Mouse (Mus musculus): ENCODE results near the gene Ankrd22. TPM values are rescaled to one million over a fixed set of nuclear protein-coding genes. Genes with fewer than 3 reads are reported as not detected.
"Not testable (repeated sequence)": the region's sequence is repeated elsewhere in the genome, so short reads cannot be mapped to it uniquely, and the experiment has no call there.

Ankrd22 gene
- polyA plus RNA-seq (2015; fragmentation: Nextera tagmentation; extraction: Ambion mirVana) = 9.8 and 11.1 TPM in 2 replicates

- ATAC-seq (ENCODE audit: insufficient number of reproducible peaks, low FRiP score, low TSS enrichment, low read depth) = no peak
- H3K9me3 ChIP-seq = no peaks in the 10 kb centered on the region
- WGBS = 50% methylated on average over 5 of the region's 5 CpGs
- no peak within 1 kb of the TSS for H3K27ac ChIP-seq
- no peaks in the 10 kb centered on the region for H3K27me3 ChIP-seq
- H3K9ac ChIP-seq = no peak within 1 kb of the TSS
- H3K36me3 ChIP-seq = no peaks in the 10 kb centered on the region
- H3K4me1 ChIP-seq = no peaks in the 10 kb centered on the region
- no peak within 1 kb of the TSS for H3K4me2 ChIP-seq
- H3K4me3 ChIP-seq = no peak within 1 kb of the TSS
These were observed at the start of gene Ankrd22 for GRCm38 (mm10) chr19:34165891-34166290. Ankrd22 (minus strand) TSS chr19:34166053.

DNA sequence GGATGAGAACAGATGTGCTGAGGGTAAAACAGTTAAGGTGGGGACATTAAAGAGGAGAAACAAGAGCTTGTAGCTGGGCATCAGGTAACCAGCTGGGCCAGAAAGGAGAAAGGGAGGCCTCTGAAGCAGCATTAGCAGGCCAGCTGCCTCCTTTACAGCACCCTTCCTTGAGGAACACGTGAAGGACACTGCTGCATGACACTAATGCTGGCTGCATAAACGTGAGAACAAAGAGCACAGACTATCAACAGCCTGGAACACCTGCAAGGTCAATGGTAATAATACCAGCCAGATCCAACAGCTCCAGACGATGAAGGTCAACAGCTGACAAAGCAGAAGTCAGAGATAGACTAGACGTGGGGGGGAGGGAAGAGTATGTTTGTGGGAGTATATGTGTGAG lies 48.3 kb upstream of the Ankrd22 start:
- Histone ChIP-seq H3K4me2 (no peak overlapping the region), H3K27me3 (no peaks in the 10 kb centered on the region), H3K36me3 (no peaks in the 10 kb centered on the region), H3K9me3 (no peaks in the 10 kb centered on the region), H3K4me3 (no peak overlapping the region), H3K4me1 (0 out of 2 replicates have a peak, but pooled peaks cover 2% of the 10 kb centered on the region), H3K27ac (no peak overlapping the region), H3K9ac (no peak overlapping the region)
- ATAC-seq (ENCODE audit: insufficient number of reproducible peaks, low FRiP score, low TSS enrichment, low read depth) = no peak
- WGBS = 54% methylated on average over 4 of the region's 4 CpGs

- Histone ChIP-seq H3K36me3 (no peaks in the 10 kb centered on the region), H3K9me3 (no peaks in the 10 kb centered on the region), H3K4me3 (no peak overlapping the region), H3K27me3 (no peaks in the 10 kb centered on the region), H3K4me1 (0 out of 2 replicates have a peak, but pooled peaks cover 2% of the 10 kb centered on the region), H3K4me2 (no peak overlapping the region), H3K9ac (no peak overlapping the region), H3K27ac (no peak overlapping the region)
- ATAC-seq (ENCODE audit: insufficient number of reproducible peaks, low FRiP score, low TSS enrichment, low read depth) = no peak
These were observed 47.4 kb upstream of the Ankrd22 start for GRCm38 (mm10) chr19:34213251-34213645.

DNA sequence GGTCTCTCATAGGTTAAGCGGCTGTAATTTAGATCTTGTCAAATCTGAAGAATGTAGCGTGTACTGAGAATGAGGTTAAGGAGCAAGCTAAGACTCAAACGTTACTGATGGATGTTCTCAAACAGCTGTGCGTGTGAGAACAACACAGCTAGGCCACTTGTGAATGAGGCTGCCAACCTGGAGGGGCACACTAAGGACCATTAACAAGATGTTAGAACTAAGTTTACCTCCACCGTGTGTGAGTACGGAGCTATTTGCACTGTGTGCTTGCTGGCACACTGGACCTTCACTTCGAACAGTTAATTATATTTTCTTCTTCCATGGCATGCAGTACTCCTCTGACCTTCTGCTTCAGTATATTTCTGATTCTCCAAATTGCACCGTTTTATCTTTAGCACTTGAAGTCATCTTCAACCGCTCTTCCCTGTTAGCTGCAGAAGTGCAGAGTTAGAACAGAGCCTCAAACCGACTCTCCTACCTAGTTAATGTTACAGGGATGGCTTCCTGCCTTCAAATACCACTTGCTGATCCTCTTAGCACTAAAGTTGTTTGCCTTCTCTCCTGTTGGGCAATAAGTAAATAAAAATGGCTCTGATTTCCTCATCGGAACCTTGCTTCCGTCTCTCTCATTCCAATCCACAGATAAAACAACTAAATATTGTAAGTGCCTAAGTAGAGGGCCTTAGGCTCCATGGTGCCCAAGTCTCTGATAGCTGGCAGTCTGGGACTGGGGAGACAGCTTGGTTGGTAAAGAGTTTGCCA lies 46.8 kb upstream of the Ankrd22 start:
- H3K4me2 ChIP-seq = no peak overlapping the region

GRCm38 (mm10) chr19:34210841-34211240 lies 45.0 kb upstream of the Ankrd22 start:
- no peak for ATAC-seq (ENCODE audit: insufficient number of reproducible peaks, low FRiP score, low TSS enrichment, low read depth)
- H3K4me3 ChIP-seq = no peak overlapping the region
- no peak overlapping the region for H3K9ac ChIP-seq
- H3K36me3 ChIP-seq = no peaks in the 10 kb centered on the region
- H3K4me1 ChIP-seq = no peaks in the 10 kb centered on the region
- H3K27me3 ChIP-seq = no peaks in the 10 kb centered on the region
- WGBS = 60% methylated on average over 2 of the region's 2 CpGs
- H3K9me3 ChIP-seq = no peaks in the 10 kb centered on the region
- no peak overlapping the region for H3K4me2 ChIP-seq
- H3K27ac ChIP-seq = no peak overlapping the region

More for the DNA sequence above, 46.8 kb upstream of the Ankrd22 start:
- 0 out of 2 replicates have a peak, but pooled peaks cover 2% of the 10 kb centered on the region for H3K4me1 ChIP-seq
- H3K27ac ChIP-seq = no peak overlapping the region
- H3K9me3 ChIP-seq = no peaks in the 10 kb centered on the region
- no peak overlapping the region for H3K9ac ChIP-seq
- 85% methylated on average over 12 of the region's 12 CpGs for WGBS
- H3K36me3 ChIP-seq = no peaks in the 10 kb centered on the region
- no peak overlapping the region for H3K4me3 ChIP-seq
- no peaks in the 10 kb centered on the region for H3K27me3 ChIP-seq
- no peak for ATAC-seq (ENCODE audit: insufficient number of reproducible peaks, low FRiP score, low TSS enrichment, low read depth)

DNA sequence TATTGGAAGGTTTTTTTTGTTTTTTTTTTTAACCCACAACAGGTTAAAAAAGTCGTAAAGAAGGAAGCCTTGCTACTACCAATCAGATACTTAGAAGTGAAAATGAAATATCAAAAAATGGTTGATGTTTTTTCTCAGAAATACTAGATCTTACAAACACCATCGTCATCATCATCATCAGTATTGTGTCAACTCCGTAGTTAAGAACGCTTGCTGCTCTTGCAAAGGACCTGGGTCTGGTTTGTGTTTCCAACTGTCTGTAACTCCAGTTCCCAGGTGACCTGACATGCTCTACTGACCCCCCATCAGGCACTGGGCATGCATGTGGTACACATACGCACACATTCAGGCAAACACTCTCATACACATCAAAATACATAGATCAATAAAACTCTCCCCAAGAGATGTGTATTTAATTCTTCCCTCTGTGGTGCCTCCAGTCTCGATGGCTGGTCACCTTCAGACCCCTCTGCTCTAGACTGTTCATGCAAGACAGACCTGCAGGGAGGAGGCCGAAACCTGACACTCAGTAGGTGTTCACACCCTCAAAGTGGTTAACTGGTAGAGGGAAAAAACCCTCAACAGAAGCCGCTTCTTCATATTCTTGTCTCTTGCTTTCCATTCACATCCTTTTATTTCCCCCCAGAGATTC lies 44.2 kb upstream of the Ankrd22 start:
- Histone ChIP-seq H3K9me3 (no peaks in the 10 kb centered on the region), H3K4me3 (no peak overlapping the region), H3K27ac (no peak overlapping the region), H3K9ac (no peak overlapping the region), H3K4me1 (no peaks in the 10 kb centered on the region), H3K4me2 (no peak overlapping the region), H3K36me3 (no peaks in the 10 kb centered on the region), H3K27me3 (no peaks in the 10 kb centered on the region)
- WGBS = 73% methylated on average over 8 of the region's 8 CpGs
- no peak for ATAC-seq (ENCODE audit: insufficient number of reproducible peaks, low FRiP score, low TSS enrichment, low read depth)

GRCm38 (mm10) chr19:34209031-34209430 lies 43.2 kb upstream of the Ankrd22 start:
- Histone ChIP-seq H3K4me1 (no peaks in the 10 kb centered on the region), H3K27ac (no peak overlapping the region), H3K4me3 (no peak overlapping the region), H3K27me3 (no peaks in the 10 kb centered on the region), H3K36me3 (no peaks in the 10 kb centered on the region), H3K4me2 (no peak overlapping the region), H3K9me3 (no peaks in the 10 kb centered on the region), H3K9ac (no peak overlapping the region)
- ATAC-seq (ENCODE audit: insufficient number of reproducible peaks, low FRiP score, low TSS enrichment, low read depth) = no peak
- WGBS = 77% methylated on average over 3 of the region's 3 CpGs

DNA sequence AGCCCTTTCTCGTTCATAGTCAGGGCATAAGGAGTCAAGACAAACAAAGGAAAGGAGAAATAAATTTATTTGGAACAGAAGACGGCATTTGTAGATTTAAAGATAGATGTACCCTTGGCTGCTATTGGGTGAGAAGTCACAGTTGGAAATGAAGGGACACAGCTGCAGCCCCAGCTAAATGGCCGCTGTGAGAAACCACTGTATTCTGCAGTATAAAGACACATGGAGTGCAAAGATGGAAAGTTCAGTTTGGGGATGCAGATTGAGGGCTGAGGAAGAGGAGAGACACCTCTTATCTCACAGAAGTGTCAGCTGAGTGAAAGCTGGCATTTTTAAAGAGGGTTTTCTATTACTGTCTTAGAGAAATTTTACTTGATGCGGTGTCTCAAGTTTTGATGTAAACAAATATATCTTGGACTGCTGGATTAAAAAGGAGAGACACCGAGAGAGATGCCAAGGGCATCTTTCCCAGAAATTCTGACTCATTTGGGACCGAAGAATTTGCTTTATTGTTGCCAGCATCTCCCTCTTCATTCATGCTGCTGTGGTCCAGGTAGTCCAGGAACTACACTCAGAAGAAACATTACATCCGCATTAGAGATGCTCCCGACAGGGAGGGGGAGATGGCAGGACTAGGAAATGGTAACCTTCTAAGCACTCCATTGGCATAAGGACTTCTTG lies 41.0 kb upstream of the Ankrd22 start:
- no peak overlapping the region for H3K27ac ChIP-seq
- H3K4me3 ChIP-seq = no peak overlapping the region
- H3K4me2 ChIP-seq = no peak overlapping the region
- no peaks in the 10 kb centered on the region for H3K4me1 ChIP-seq
- H3K9ac ChIP-seq = no peak overlapping the region
- WGBS = 91% methylated on average over 8 of the region's 8 CpGs
- no peaks in the 10 kb centered on the region for H3K27me3 ChIP-seq
- H3K9me3 ChIP-seq = no peaks in the 10 kb centered on the region
- no peak for ATAC-seq (ENCODE audit: insufficient number of reproducible peaks, low FRiP score, low TSS enrichment, low read depth)
- no peaks in the 10 kb centered on the region for H3K36me3 ChIP-seq

- not testable (repeated sequence) for H3K9me3 ChIP-seq; H3K27ac ChIP-seq; H3K4me2 ChIP-seq; H3K27me3 ChIP-seq; H3K4me3 ChIP-seq; H3K36me3 ChIP-seq; H3K4me1 ChIP-seq; ATAC-seq (ENCODE audit: insufficient number of reproducible peaks, low FRiP score, low TSS enrichment, low read depth); H3K9ac ChIP-seq
- 82% methylated on average over 4 of the region's 4 CpGs for WGBS
These were observed 40.3 kb upstream of the Ankrd22 start for GRCm38 (mm10) chr19:34206128-34206527.

- Histone ChIP-seq H3K9me3 (no peaks in the 10 kb centered on the region), H3K27me3 (no peaks in the 10 kb centered on the region), H3K4me2 (no peak overlapping the region), H3K36me3 (no peaks in the 10 kb centered on the region), H3K4me1 (no peaks in the 10 kb centered on the region), H3K9ac (no peak overlapping the region), H3K27ac (no peak overlapping the region), H3K4me3 (no peak overlapping the region)
- WGBS = 85% methylated on average over 2 of the region's 2 CpGs
- ATAC-seq (ENCODE audit: insufficient number of reproducible peaks, low FRiP score, low TSS enrichment, low read depth) = no peak
These were observed 36.8 kb upstream of the Ankrd22 start for GRCm38 (mm10) chr19:34202668-34203067.

GRCm38 (mm10) chr19:34199488-34199887 lies 33.6 kb upstream of the Ankrd22 start:
- ATAC-seq (ENCODE audit: insufficient number of reproducible peaks, low FRiP score, low TSS enrichment, low read depth) = no peak
- no peaks in the 10 kb centered on the region for H3K36me3 ChIP-seq
- no peak overlapping the region for H3K4me3 ChIP-seq
- H3K27me3 ChIP-seq = no peaks in the 10 kb centered on the region
- no peak overlapping the region for H3K27ac ChIP-seq
- H3K4me1 ChIP-seq = peaks cover under 1% of the 10 kb centered on the region
- WGBS = 32% methylated on average over 2 of the region's 2 CpGs
- no peak overlapping the region for H3K4me2 ChIP-seq
- no peak overlapping the region for H3K9ac ChIP-seq
- no peaks in the 10 kb centered on the region for H3K9me3 ChIP-seq

DNA sequence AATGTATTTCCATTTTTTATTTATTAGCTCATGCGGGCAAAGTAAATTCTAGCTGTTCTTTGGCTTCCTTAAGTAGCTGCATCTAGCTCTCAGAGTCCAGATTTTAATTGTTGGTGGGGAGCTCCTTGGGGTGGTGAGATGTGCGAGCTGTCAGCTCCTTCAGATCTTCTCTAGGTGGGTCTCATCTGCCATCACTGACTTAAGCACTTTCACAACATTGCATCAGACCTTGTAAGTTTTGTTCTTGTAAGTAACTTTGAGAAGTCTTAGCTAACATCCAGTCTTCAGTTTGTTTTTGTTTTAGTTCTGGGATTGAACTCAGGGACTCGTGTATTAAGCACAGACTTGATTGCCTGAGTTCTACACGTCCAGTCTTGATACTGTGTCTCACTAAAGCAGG lies 33.0 kb upstream of the Ankrd22 start:
- Histone ChIP-seq H3K4me3 (no peak overlapping the region), H3K36me3 (no peaks in the 10 kb centered on the region), H3K27ac (no peak overlapping the region), H3K4me1 (peaks cover 6% of the 10 kb centered on the region), H3K4me2 (no peak overlapping the region), H3K27me3 (no peaks in the 10 kb centered on the region), H3K9me3 (no peaks in the 10 kb centered on the region), H3K9ac (no peak overlapping the region)
- 73% methylated on average over 4 of the region's 4 CpGs for WGBS
- ATAC-seq (ENCODE audit: insufficient number of reproducible peaks, low FRiP score, low TSS enrichment, low read depth) = no peak

All from limb, embryonic 15.5 days (tissue).